Mouse (Mus musculus): ENCODE results near the gene Man2a1. TPM values are rescaled to one million over a fixed set of nuclear protein-coding genes. Genes with fewer than 3 reads are reported as not detected.

The Man2a1 gene
- total RNA-seq, 2 experiments from 2014 or later = 118 to 124 TPM

DNA sequence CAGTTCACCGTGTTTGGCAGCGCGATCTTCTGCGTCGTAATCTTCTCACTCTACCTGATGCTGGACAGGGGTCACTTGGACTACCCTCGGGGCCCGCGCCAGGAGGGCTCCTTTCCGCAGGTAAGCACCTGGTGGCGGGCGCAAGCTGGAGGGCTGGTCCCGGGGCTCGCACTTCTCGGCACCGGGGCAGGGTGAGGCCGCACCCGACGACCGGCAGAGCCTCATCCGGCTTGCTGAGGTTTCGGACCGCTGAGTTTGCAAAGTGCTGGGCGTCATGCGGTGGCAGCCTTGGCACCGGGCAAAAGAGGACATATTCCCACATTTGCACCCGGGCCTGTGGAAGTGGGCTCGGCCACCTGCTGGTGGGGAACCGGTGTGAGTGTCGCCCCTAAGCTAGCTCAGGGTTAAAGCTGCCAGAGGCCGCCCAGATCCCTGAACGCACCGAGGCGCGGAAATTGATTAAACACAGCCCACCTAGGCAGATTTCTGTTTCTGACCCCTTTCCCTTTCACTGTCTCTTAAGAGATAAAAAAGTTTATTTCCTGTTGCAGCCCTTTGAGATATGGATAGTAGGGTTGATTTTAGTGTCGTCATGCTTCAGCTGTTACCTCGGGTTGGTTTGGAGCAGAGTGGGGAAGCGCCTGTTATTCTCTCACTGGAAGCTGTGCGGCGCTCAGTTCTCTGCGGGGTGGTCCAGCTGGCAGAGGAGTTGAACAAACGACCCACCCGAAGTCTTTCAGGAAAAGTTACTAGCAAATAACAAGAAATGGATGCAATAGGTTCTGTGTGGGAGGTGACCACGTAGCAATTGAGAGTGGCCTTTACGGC lies 1.4 kb downstream of the Man2a1 start:
- DNase-seq (ENCODE audit: low spot score in 2 of 2) = peak in 1 of 2 experiments; percentile 28

DNA sequence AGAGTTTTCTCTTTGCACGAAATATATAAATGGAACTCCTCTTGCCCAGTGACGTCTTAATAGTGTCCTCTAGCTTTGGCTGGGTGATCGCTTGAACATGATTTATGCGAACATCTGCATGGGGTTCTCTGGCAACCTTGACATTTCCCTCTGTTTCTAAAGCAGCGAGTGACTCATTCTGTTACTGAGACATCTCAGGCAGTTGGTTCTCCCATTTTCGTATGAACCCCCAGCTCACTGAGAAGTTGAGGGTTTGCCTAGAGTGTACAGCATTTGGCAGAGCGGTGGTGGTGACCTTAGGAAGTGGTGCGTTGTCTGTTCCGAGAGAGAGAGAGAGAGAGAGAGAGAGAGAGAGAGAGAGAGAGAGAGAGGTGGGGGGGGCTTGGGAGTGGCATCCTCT lies 2.6 kb downstream of the Man2a1 start:
- DNase-seq (ENCODE audit: low spot score in 2 of 2) = no peak

DNA sequence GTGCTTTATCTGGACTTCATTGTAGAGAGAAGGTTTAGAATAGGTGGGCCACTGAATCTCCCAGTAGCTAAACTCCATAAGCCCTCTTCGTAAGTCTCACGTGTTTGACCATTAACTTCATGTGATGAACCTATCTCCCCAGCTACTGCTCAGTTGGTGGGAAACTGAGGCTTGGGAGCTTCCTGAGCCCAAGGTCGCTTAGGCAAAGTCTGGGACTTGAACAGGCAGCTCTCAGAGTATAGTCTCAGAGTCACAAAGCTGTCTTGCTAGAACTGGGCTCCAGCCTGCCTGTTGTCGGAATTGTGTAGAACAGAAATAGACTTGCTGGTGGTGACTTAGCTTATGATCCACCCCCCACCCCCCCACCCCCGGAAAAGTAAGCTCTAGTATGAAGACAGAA lies 3.0 kb downstream of the Man2a1 start:
- no peak for DNase-seq (ENCODE audit: low spot score in 2 of 2)

DNA sequence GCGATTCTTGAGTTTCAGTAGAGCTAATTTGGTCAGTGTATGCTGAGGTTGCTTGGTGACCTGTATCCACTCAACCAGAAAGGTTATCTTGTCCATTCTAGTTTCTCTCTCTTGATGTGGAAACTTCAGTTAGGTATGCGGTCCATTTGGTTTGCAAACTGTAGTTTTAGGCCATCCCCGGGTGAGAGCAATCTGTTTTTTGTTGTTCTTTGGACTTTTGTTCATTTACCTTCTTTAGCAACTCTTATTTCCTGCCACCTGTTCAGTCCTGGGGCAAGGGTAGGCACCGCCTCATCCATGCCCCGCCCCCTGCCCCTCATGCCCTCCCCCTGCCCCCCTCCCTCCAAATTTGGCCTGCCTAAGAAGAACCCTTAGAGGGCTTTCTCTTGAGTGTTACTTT lies 3.6 kb downstream of the Man2a1 start:
- no peak for DNase-seq (ENCODE audit: low spot score in 2 of 2)

DNA sequence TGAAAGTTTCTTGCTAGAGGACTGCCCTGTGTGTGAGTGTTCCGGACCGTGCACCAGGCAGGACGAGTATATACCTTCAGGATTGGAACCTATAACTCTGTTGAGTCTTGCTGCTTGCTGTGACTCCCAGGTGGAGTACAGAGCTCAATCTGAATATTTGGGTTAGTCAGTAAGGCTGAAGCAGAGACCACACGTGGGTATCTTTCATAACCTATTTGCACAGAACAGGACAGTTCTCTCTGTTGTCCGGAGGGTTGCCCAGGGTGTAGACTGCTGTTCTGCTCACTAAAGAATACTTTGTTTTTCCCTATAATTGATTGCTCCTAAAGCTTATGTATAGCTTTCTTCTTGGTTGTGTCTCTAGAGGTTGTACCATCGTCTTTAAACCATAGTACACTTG lies 7.7 kb downstream of the Man2a1 start:
- DNase-seq (ENCODE audit: low spot score in 2 of 2) = no peak

DNA sequence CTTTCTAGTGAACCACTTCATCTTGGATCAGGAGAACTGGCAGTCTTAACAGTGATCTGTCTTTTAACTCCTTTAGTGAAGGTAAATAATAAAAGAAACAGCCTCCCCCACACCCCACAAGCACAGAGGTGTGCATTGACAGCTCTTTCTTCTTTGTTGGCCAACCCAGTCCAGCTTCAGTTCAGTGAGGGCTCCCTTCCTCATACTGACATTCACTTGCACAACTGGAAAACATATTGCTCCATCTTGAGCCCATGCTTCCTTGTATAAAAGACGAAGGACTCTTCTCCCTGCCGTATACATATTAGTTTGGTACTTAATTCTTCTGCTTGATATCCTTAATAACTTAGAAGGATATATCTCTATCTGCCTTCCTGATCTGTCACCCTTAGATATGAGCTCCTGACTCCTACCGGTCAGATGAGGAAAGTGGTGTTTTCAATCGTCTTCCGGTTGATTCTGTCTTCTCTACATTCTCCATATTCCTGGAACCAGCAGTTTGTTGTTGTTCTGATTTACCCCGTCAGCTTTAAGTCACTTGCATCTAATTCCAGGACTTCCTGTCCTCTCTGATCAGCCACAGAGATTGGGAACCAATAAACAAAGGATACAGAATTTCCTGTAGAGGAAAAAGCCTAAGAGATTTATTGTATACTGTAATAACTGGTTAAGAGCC lies 8.5 kb downstream of the Man2a1 start:
- DNase-seq (ENCODE audit: low spot score in 2 of 2) = no peak

DNA sequence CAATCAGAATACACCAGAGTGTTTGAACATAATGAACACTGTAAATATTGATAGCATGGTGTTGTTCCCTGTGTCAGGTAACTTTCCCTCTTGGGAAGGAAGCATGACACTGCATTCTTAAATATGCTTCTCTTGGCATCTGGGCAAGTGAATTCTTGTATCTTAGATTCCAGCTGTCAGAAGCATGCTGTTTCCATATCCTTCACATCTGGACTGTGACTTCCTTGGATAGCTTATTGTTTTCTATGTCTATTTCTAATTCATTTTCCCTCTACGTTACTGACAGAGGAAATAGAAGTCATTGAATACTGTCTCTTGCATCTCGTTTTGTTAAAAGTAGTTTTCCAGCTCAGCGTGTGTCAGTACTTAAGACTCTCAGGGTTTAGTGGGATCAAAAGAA lies 9.2 kb downstream of the Man2a1 start:
- DNase-seq (ENCODE audit: low spot score in 2 of 2) = no peak

DNA sequence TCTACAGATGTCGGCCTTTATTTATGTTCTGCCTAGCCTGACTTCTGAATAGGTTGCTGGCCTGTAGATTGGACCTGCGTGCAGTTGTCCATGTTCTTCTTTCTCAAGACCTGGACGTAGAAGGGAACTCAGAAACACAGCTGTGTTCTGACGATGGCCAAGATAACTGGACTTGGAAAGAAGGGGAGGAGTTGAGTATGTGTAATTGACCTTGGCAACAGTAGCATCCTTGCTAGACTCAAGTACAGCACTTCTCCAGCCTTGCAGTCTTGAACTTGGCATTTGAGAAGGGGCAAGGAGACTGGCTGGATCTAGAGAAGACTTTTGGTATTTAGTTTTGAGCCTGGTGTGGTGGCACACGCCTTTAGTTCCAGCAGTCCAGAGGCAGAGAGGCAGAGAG lies 10.9 kb downstream of the Man2a1 start:
- no peak for DNase-seq (ENCODE audit: low spot score in 2 of 2)

DNA sequence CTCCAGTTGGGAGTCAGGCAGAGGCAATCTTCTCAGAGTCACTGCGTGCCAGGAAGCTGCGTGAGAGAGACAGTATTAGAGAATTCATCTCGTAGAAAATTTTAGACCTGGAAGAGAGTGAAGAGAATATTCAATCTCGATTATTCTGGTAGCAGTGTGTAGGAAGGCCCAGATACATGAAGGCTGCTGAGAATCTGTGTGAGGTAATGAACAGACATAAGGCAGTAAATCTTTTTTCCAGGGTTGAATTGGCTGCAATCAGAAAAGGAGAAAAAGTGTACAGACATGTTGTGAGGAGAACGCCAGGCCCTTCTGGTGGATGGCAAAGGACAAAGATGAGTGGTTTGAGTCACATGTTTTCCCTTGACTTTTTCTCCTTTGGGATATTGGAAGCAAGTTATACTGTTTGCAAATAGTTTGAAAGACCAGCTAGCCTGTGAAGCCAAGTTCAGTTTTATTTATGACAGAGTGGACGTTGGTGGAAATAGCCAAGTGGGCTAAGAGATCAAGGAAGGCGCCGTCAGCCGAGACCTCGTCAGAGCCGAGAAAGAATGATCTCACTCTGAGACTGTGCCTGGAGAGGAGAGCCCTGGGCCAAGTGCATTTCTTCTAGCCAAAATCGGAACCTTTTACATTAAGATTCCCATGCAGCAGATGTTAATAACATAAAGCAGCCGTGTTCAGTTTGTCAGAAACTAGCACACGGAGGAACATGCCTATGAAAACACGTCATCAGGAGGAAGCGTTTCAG lies 11.8 kb downstream of the Man2a1 start:
- DNase-seq (ENCODE audit: low spot score in 2 of 2) = no peak

DNA sequence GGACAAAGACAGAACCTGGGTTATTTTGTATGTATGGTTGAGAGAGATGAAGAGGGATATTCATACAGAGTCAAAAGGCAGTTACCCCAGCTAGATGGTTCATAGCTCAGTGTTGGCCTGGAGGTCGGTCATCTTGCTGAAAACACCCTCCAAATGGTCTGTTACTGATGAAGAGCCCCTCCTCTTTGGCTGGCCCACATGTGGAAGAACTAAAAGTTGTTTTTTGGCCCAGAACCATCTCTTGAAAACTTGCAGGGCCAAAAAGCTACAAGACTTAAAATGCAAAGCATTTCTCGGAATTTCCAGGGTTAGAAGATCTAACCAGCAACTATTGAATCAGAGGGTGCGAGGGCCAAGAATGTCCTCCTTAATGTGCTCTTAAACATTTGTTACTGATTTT lies 12.4 kb downstream of the Man2a1 start:
- DNase-seq (ENCODE audit: low spot score in 2 of 2) = no peak

DNA sequence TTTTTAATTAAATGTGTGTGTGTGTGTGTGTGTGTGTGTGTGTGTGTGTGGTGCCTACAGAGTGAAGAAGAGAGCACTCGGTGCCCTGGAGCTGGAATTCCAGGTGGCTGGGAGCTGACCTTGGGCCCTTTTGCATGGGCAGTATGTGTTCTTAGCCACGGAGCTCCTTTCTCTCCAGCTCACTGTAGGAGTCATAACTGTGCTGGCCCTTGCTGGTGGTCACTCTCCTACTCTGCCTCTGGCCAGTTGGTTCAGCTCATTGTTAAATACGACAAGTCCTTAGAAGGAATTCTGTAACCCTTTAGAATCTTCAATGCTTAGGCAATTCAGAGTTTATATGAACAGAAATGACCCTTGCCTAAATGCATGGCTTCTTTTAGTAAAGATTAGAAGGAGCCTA lies 12.8 kb downstream of the Man2a1 start:
- DNase-seq (ENCODE audit: low spot score in 2 of 2) = no peak

DNA sequence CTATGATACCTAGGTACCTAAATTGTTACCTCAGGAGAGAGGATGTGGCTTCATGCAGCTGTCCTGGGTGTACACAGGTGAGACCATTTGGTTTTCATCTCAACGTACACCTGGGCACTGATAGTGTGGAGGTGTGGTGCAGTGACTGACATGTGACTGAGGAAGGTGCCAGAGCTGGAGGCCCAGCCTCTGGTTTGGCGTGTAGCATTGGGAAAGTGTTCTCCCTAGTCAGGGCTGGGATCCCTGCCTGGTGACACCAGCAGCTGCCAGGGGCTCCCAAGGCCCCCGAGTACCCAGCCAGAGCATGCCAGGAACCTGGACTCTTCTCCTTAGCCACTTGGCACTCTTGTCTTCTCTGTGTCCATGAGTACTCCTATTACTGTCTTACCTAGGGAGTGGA lies 14.3 kb downstream of the Man2a1 start:
- DNase-seq (ENCODE audit: low spot score in 2 of 2) = no peak

DNA sequence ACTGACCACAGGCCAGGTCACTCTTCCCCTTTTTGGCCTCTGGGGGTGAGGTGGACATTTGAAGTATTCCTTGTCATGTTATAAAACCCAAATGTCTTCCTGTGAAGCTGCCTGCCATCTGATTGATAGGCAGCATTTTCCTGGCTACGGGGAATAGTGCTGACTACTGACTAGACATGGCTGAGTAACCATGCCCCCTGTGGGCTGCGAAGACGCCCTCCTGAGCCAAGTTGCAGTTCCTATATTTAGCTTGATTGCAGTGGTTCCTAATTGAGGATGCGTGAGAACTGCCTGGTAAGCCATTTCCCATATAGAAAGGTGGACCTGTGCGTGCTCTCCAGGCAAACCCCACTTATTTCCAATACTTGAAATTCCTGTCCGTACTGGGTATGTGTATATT lies 14.9 kb downstream of the Man2a1 start:
- no peak for DNase-seq (ENCODE audit: low spot score in 2 of 2)

DNA sequence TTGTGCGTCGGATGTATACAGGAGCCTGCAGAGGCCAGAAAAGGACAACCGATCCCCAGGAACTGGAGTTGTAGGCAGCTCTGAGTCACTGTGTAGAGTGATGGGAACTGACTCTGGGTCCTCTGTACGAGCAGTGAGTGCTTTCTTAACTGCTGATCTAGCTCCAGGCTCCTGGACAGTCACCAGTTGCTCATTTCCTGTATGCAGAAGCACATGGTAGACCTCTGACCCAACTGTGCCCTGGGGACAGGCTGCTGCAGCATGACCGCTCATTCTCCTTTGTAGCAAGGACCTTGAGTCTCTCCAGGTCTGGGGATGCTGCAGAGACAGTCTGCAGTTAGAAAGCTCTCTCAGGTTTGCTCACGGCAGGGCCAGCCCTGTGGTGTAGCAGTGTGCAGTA lies 15.7 kb downstream of the Man2a1 start:
- DNase-seq (ENCODE audit: low spot score in 2 of 2) = no peak

DNA sequence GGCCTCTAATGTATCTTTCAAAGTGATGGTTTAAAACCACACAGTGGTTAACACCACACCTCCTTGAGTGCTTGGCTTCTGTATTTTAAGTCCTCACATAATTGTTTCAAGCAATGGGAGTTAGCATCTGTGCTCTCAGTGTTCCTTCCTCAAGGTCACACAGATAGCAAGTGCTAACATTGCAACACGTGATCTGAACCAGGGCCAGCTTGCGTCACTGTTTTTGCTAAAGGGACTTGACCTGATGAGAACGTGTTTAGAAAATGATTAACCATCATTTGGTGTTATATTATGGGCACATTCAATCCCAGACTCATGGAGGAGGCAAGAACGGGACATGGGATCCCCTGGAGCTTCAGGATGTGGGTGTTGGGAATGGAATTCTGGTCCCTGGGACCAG lies 17.3 kb downstream of the Man2a1 start:
- peak in 1 of 2 experiments; percentile 46 for DNase-seq (ENCODE audit: low spot score in 2 of 2)

DNA sequence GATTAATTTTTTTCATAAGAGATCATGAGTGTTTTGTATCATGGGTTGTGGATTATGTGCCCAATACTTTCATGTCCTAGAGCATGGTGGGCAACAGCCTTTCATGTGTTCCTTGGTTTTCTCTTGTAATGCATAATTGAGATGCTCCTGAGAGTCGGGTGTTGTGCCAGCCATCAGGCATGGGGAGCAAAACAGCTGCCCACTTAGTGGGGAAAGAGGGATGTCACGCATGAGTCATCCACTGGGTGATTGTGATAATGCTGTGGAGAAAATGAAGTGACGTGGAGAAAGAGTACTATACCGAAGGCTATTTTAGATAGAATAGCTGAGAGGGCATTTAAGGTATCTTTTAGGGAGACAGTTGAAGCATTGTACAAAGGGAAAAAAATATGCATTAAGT lies 18.5 kb downstream of the Man2a1 start:
- DNase-seq (ENCODE audit: low spot score in 2 of 2) = no peak

DNA sequence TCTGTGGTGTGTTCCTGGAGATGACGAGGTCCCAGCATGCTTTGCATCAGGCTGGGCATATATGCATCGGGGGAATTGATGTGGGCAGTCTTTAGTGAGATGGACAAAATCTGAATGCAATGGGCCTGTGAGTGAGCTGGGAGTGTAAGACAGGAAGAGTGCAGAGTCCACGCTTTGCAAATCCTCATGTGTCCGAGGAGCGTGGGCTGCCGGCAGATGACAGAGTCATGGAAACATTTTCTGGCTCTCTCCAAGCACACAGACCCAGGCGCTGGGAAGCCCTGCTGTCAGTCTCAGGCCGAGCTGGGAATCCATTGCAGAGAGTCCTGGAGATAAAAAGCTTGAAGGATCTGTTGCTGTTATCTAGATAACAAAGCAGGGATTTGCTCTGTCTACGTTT lies 19.6 kb downstream of the Man2a1 start:
- no peak for DNase-seq (ENCODE audit: low spot score in 2 of 2)

DNA sequence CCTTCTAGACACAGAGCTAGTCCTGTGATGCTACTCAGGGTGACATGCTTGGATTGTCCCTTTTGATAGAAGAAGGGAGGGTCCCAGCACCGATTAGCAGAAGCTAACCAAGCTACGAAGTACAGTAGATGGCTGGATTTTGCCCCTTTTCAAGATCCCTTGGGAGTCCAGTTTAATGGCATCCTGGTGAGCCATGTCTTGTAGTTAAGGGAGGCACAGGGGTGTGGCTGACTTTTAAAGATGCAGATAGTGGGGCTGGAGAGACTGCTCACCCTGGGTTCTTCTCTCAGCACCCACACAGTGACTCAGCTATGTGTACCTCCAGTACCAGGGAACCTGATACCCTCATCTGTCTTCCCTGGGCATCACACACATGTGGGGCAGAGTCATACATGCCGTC lies 20.1 kb downstream of the Man2a1 start:
- DNase-seq (ENCODE audit: low spot score in 2 of 2) = no peak

DNA sequence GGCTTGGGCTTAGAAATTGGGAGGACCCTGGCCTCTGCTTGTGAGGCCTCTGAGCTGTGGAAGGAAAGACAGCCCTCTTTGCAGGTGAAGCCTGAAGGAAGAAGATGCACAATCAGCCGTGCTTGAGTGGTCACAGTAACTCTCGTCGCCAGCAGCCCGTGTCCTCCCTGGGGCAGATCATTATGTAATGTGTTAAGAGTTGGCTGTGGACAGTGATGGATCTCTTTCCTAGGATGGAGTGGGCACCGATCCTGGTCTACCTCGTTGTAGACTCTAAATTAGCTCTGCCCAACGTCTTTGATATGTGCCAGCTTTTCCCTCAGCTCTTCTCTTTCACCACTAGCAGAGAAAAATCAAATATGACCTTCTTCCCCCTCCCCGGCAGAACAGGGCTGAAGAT lies 20.7 kb downstream of the Man2a1 start:
- no peak for DNase-seq (ENCODE audit: low spot score in 2 of 2)

DNA sequence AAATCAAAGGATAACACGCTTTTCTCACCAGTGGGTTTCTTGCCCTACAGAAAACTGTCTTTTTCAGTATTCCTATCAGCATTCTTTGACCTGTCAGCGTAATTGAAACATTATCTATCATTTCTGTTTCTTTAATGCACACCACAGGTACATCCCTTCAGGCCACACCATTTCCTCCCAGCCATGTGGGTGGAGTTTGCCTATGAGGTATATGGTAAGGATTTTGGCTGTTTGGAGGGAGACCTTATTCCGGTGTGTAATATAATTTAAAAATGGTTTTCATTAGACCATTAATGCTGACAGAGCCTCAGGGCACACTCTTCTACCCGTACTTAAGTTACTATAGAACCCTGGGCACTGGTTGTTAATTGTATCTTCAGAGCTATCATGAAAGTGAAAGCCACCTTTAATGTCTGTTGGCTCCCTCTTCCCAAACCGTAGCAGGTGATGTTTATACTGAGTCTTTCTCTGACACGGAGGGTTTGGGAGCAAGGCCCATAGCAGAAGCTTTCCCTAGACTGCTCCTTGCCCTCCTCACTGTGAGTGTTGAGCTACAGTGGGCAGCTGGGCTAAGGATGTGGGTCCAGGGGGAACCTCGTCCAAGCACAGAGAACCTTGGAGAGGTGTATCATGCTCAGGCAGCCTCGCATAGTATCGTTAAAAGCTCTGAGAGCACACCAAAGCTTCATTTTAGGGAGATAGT lies 21.3 kb downstream of the Man2a1 start:
- DNase-seq (ENCODE audit: low spot score in 2 of 2) = no peak

DNA sequence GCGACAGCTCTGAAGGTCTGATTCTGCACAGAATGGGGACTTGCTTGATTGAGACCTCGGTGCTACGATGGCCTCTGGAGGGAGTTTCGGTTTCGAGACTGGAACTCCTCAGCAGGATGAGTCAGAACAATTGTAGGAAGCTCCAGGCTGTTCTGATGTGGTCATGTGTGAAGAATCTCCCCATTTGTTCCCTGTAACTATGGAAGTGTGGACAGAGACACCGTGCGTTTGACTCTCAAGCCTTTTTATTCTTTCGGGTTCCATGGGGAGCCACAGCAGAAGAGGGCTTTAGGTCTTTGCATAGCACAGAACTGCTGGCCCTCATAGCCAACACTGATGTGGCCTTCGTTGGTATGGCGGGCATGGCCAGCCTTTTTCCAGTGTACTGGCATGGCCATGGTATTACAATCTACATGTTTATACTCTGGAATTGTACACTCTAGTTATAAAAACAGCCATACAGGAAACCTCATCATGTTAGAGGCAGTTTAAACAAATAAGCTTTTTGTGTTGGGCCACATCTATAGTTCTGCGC lies 21.9 kb downstream of the Man2a1 start:
- no peak for DNase-seq (ENCODE audit: low spot score in 2 of 2)
